Mouse (Mus musculus): Measurements from ENCODE around the gene Zfp459. TPM values are rescaled to one million over a fixed set of nuclear protein-coding genes. Genes with fewer than 3 reads are reported as not detected.
"Not testable (repeated sequence)": the region's sequence is repeated elsewhere in the genome, so short reads cannot be mapped to it uniquely, and the experiment has no call there.

Zfp459 gene
- polyA plus RNA-seq (2014; fragmentation: Nextera tagmentation; extraction: Ambion mirVana): 0.36 and 0.49 TPM in 2 replicates

GRCm38 (mm10) chr13:67421207-67421857 lies at the start of gene Zfp459:
Zfp459 (minus strand) TSS chr13:67421418.
- ATAC-seq (ENCODE audit: insufficient number of reproducible peaks, insufficient read depth, low FRiP score, low read depth): no peak; the same call in 1 of the 2 replicates
- WGBS: 1% methylated on average over 22 of the region's 22 CpGs

GRCm38 (mm10) chr13:67469274-67469673 lies 48.1 kb upstream of the Zfp459 start:
- 82% methylated on average over 3 of the region's 3 CpGs for WGBS
- ATAC-seq (ENCODE audit: insufficient number of reproducible peaks, insufficient read depth, low FRiP score, low read depth): no peak
- Histone ChIP-seq H3K36me3 (ENCODE audit: control insufficient read depth, insufficient read depth, low read length) (peaks cover 25% of the 10 kb centered on the region), H3K4me2 (ENCODE audit: low read length) (no peak overlapping the region), H3K4me1 (ENCODE audit: control insufficient read depth in 2 of 2, insufficient read depth in 2 of 2, low read length in 2 of 2) (no peaks in the 10 kb centered on the region), H3K27ac (replicated peaks in 1 of 2; ENCODE audit: control insufficient read depth in 1 of 2, insufficient read depth in 1 of 2, low read depth in 2 of 2, low read length in 2 of 2) (no peak overlapping the region), H3K9ac (ENCODE audit: low read length) (no peak overlapping the region), H3K4me3 (ENCODE audit: control insufficient read depth in 1 of 2, insufficient read depth in 1 of 2, low read depth in 1 of 2, low read length in 2 of 2) (no peak overlapping the region), H3K27me3 (ENCODE audit: control insufficient read depth, insufficient read depth, low read length) (no peaks in the 10 kb centered on the region), H3K9me3 (ENCODE audit: control insufficient read depth, low read length) (0 out of 2 replicates have a peak, but pooled peaks cover 10% of the 10 kb centered on the region)

More at GRCm38 (mm10) chr13:67421207-67421857, at the start of gene Zfp459:
- Histone ChIP-seq H3K27ac (replicated peaks in 1 of 2; ENCODE audit: control insufficient read depth in 1 of 2, insufficient read depth in 1 of 2, low read depth in 2 of 2, low read length in 2 of 2) (no peak within 1 kb of the TSS), H3K4me1 (ENCODE audit: control insufficient read depth in 2 of 2, insufficient read depth in 2 of 2, low read length in 2 of 2) (peaks cover 0 to 4% of the 10 kb centered on the region in 2 experiments; a peak in 1 of 4 replicates), H3K9ac (ENCODE audit: low read length) (peak within 1 kb of the TSS; percentile 70), H3K27me3 (ENCODE audit: control insufficient read depth, insufficient read depth, low read length) (no peaks in the 10 kb centered on the region), H3K4me2 (ENCODE audit: low read length) (peak within 1 kb of the TSS; percentile 92), H3K36me3 (ENCODE audit: control insufficient read depth, insufficient read depth, low read length) (no peaks in the 10 kb centered on the region), H3K4me3 (ENCODE audit: control insufficient read depth in 1 of 2, insufficient read depth in 1 of 2, low read depth in 1 of 2, low read length in 2 of 2) (peak within 1 kb of the TSS; percentile 55 to 65), H3K9me3 (ENCODE audit: control insufficient read depth, low read length) (no peaks in the 10 kb centered on the region)

GRCm38 (mm10) chr13:67463506-67464185 lies 42.4 kb upstream of the Zfp459 start:
- H3K9me3 ChIP-seq (ENCODE audit: control insufficient read depth, low read length); H3K36me3 ChIP-seq (ENCODE audit: control insufficient read depth, insufficient read depth, low read length); H3K27ac ChIP-seq (replicated peaks in 1 of 2; ENCODE audit: control insufficient read depth in 1 of 2, insufficient read depth in 1 of 2, low read depth in 2 of 2, low read length in 2 of 2); H3K4me2 ChIP-seq (ENCODE audit: low read length); H3K4me1 ChIP-seq (ENCODE audit: control insufficient read depth in 2 of 2, insufficient read depth in 2 of 2, low read length in 2 of 2); H3K9ac ChIP-seq (ENCODE audit: low read length); H3K4me3 ChIP-seq (ENCODE audit: control insufficient read depth in 1 of 2, insufficient read depth in 1 of 2, low read depth in 1 of 2, low read length in 2 of 2); H3K27me3 ChIP-seq (ENCODE audit: control insufficient read depth, insufficient read depth, low read length); ATAC-seq (ENCODE audit: insufficient number of reproducible peaks, insufficient read depth, low FRiP score, low read depth): not testable (repeated sequence)
- WGBS: 84% methylated on average over 2 of the region's 5 CpGs

GRCm38 (mm10) chr13:67452021-67452309 lies 30.7 kb upstream of the Zfp459 start:
- Histone ChIP-seq H3K9me3 (ENCODE audit: control insufficient read depth, low read length) (no peaks in the 10 kb centered on the region), H3K36me3 (ENCODE audit: control insufficient read depth, insufficient read depth, low read length) (peaks cover 20% of the 10 kb centered on the region), H3K27me3 (ENCODE audit: control insufficient read depth, insufficient read depth, low read length) (no peaks in the 10 kb centered on the region), H3K4me2 (ENCODE audit: low read length) (peak overlapping the region; percentile 70), H3K4me3 (ENCODE audit: control insufficient read depth in 1 of 2, insufficient read depth in 1 of 2, low read depth in 1 of 2, low read length in 2 of 2) (peak overlapping the region; percentile 64; a peak in 3 of 4 replicates), H3K4me1 (ENCODE audit: control insufficient read depth in 2 of 2, insufficient read depth in 2 of 2, low read length in 2 of 2) (no peaks in the 10 kb centered on the region), H3K9ac (ENCODE audit: low read length) (peak overlapping the region; percentile 69), H3K27ac (replicated peaks in 1 of 2; ENCODE audit: control insufficient read depth in 1 of 2, insufficient read depth in 1 of 2, low read depth in 2 of 2, low read length in 2 of 2) (peak overlapping the region; percentile 45 to 61; a peak in 2 of 4 replicates)
- WGBS: 12% methylated on average over 3 of the region's 3 CpGs
- ATAC-seq (ENCODE audit: insufficient number of reproducible peaks, insufficient read depth, low FRiP score, low read depth): no peak

GRCm38 (mm10) chr13:67451172-67452020 lies 30.2 kb upstream of the Zfp459 start, which contains the start of gene Zfp874a:
Zfp874a (minus strand) TSS chr13:67451624.
- ATAC-seq (ENCODE audit: insufficient number of reproducible peaks, insufficient read depth, low FRiP score, low read depth): peak; percentile 96
- Histone ChIP-seq H3K27ac (replicated peaks in 1 of 2; ENCODE audit: control insufficient read depth in 1 of 2, insufficient read depth in 1 of 2, low read depth in 2 of 2, low read length in 2 of 2) (peak within 1 kb of the TSS; percentile 45 to 61), H3K4me1 (ENCODE audit: control insufficient read depth in 2 of 2, insufficient read depth in 2 of 2, low read length in 2 of 2) (no peaks in the 10 kb centered on the region), H3K36me3 (ENCODE audit: control insufficient read depth, insufficient read depth, low read length) (peaks cover 24% of the 10 kb centered on the region), H3K4me2 (ENCODE audit: low read length) (peak within 1 kb of the TSS; percentile 70), H3K27me3 (ENCODE audit: control insufficient read depth, insufficient read depth, low read length) (no peaks in the 10 kb centered on the region), H3K4me3 (ENCODE audit: control insufficient read depth in 1 of 2, insufficient read depth in 1 of 2, low read depth in 1 of 2, low read length in 2 of 2) (peak within 1 kb of the TSS; percentile 64), H3K9me3 (ENCODE audit: control insufficient read depth, low read length) (no peaks in the 10 kb centered on the region), H3K9ac (ENCODE audit: low read length) (peak within 1 kb of the TSS; percentile 69)
- 1% methylated on average over 20 of the region's 20 CpGs for WGBS

- not testable (repeated sequence) for H3K9ac ChIP-seq (ENCODE audit: low read length); H3K4me1 ChIP-seq (ENCODE audit: control insufficient read depth in 2 of 2, insufficient read depth in 2 of 2, low read length in 2 of 2); H3K27me3 ChIP-seq (ENCODE audit: control insufficient read depth, insufficient read depth, low read length); H3K27ac ChIP-seq (replicated peaks in 1 of 2; ENCODE audit: control insufficient read depth in 1 of 2, insufficient read depth in 1 of 2, low read depth in 2 of 2, low read length in 2 of 2); H3K9me3 ChIP-seq (ENCODE audit: control insufficient read depth, low read length); H3K4me2 ChIP-seq (ENCODE audit: low read length); H3K4me3 ChIP-seq (ENCODE audit: control insufficient read depth in 1 of 2, insufficient read depth in 1 of 2, low read depth in 1 of 2, low read length in 2 of 2); ATAC-seq (ENCODE audit: insufficient number of reproducible peaks, insufficient read depth, low FRiP score, low read depth)
- WGBS: no CpG with 5 or more reads among the region's 3 CpGs
- peaks cover 17% of the 10 kb centered on the region; the same call in 1 of the 2 replicates for H3K36me3 ChIP-seq (ENCODE audit: control insufficient read depth, insufficient read depth, low read length)
These were observed 15.9 kb upstream of the Zfp459 start for GRCm38 (mm10) chr13:67437095-67437494.

- Histone ChIP-seq H3K27ac (replicated peaks in 1 of 2; ENCODE audit: control insufficient read depth in 1 of 2, insufficient read depth in 1 of 2, low read depth in 2 of 2, low read length in 2 of 2) (no peak overlapping the region), H3K4me2 (ENCODE audit: low read length) (no peak overlapping the region), H3K36me3 (ENCODE audit: control insufficient read depth, insufficient read depth, low read length) (no peaks in the 10 kb centered on the region), H3K4me1 (ENCODE audit: control insufficient read depth in 2 of 2, insufficient read depth in 2 of 2, low read length in 2 of 2) (no peaks in the 10 kb centered on the region), H3K9ac (ENCODE audit: low read length) (no peak overlapping the region), H3K27me3 (ENCODE audit: control insufficient read depth, insufficient read depth, low read length) (no peaks in the 10 kb centered on the region), H3K4me3 (ENCODE audit: control insufficient read depth in 1 of 2, insufficient read depth in 1 of 2, low read depth in 1 of 2, low read length in 2 of 2) (no peak overlapping the region), H3K9me3 (ENCODE audit: control insufficient read depth, low read length) (no peaks in the 10 kb centered on the region)
- ATAC-seq (ENCODE audit: insufficient number of reproducible peaks, insufficient read depth, low FRiP score, low read depth): no peak
- WGBS: 70% methylated on average over 3 of the region's 3 CpGs
These were observed 6.9 kb upstream of the Zfp459 start for GRCm38 (mm10) chr13:67428116-67428515.

Measured in heart, embryonic 14.5 days (tissue).